Mouse (Mus musculus) MEL (cell line): ENCODE measurements around the gene Ppt2. TPM values are rescaled to one million over a fixed set of nuclear protein-coding genes. Genes with fewer than 3 reads are reported as not detected.

Source experiments
- DNase-seq: peaks from one replicate; pipeline ENCODE4 v3.0.0; 2011; ENCODE audit warnings: low read depth, low spot score
- H3K27ac ChIP-seq: 2 replicates; pipeline ENCODE4 v1.5.1; 2012; ENCODE audit warnings: low read depth, mild to moderate bottlenecking, control low read depth, low read length, moderate library complexity; ENCODE audit not compliant: control insufficient read depth
- H3K27me3 ChIP-seq, 2 experiments: fragments of 150-350 bp in 1 of 2; sonication (generic) in 1 of 2; 2 replicates each; pipeline ENCODE4 v1.6.1; 2012; ENCODE audit warnings: low read length in 2 of 2, mild to moderate bottlenecking in 2 of 2, improper control_type of control experiment in 1 of 2, moderate library complexity in 1 of 2; ENCODE audit not compliant: insufficient read depth in 2 of 2, control insufficient read depth in 1 of 2
- H3K36me3 ChIP-seq, 2 experiments: 2 replicates each; pipeline ENCODE4 v1.6.1; 2012 to 2014; ENCODE audit warnings: low read length in 2 of 2, improper control_type of control experiment in 1 of 2, inconsistent platforms in 1 of 2, mild to moderate bottlenecking in 1 of 2; ENCODE audit not compliant: insufficient read depth in 2 of 2, control insufficient read depth in 1 of 2
- H3K4me1 ChIP-seq, 2 experiments: fragments of 150-350 bp in 1 of 2; sonication (generic) in 1 of 2; 2 replicates each; pipeline ENCODE4 v1.6.1; 2012; ENCODE audit warnings: low read length in 2 of 2, improper control_type of control experiment in 1 of 2, mild to moderate bottlenecking in 1 of 2; ENCODE audit not compliant: insufficient read depth in 2 of 2, control insufficient read depth in 1 of 2
- H3K4me3 ChIP-seq, 2 experiments: fragments of 150-350 bp in 1 of 2; sonication (generic) in 1 of 2; 2 replicates each; pipeline ENCODE4 v1.5.1; 2012; ENCODE audit warnings: low read depth in 2 of 2, low read length in 2 of 2, mild to moderate bottlenecking in 2 of 2, moderate library complexity in 2 of 2, control low read depth in 1 of 2, improper control_type of control experiment in 1 of 2; ENCODE audit not compliant: control insufficient read depth in 1 of 2, insufficient read depth in 1 of 2
- H3K79me2 ChIP-seq: 2 replicates; pipeline ENCODE4 v1.6.1; 2012; ENCODE audit warnings: mild to moderate bottlenecking, low read length, moderate library complexity; ENCODE audit not compliant: control insufficient read depth, poor library complexity, insufficient read depth
- H3K9ac ChIP-seq: 2 replicates; pipeline ENCODE4 v1.6.1; 2012; ENCODE audit warnings: low read depth, mild to moderate bottlenecking, control low read depth, low read length, moderate library complexity; ENCODE audit not compliant: control insufficient read depth, poor library complexity, severe bottlenecking
- H3K9me3 ChIP-seq: fragments of 150-350 bp; sonication (generic); replicated peaks from 2 replicates; pipeline ENCODE4 v1.6.1; 2012; ENCODE audit warnings: mild to moderate bottlenecking, low read length, improper control_type of control experiment, moderate library complexity; ENCODE audit not compliant: insufficient read depth
- BHLHE40 ChIP-seq: IDR thresholded peaks from 2 replicates; pipeline ENCODE4 v1.6.1; 2012; ENCODE audit warnings: low read depth, mild to moderate bottlenecking, inconsistent platforms, low read length, improper control_type of control experiment, borderline replicate concordance
- EP300 ChIP-seq, 2 experiments: IDR thresholded peaks; 2 replicates each; pipeline ENCODE4 v1.6.1; 2011; ENCODE audit warnings: improper control_type of control experiment in 2 of 2, low read length in 2 of 2, low read depth in 1 of 2, mild to moderate bottlenecking in 1 of 2
- ETS1 ChIP-seq: IDR thresholded peaks from 2 replicates; pipeline ENCODE4 v1.6.1; 2012; ENCODE audit warnings: low read depth, mild to moderate bottlenecking, inconsistent platforms, low read length, improper control_type of control experiment, moderate library complexity
- GATA1 ChIP-seq: IDR thresholded peaks from 2 replicates; pipeline ENCODE4 v1.6.1; 2011; ENCODE audit warnings: low read depth, low read length, improper control_type of control experiment
- HCFC1 ChIP-seq: IDR thresholded peaks from 2 replicates; pipeline ENCODE4 v1.6.1; 2012; ENCODE audit warnings: low read depth, mild to moderate bottlenecking, inconsistent platforms, low read length, improper control_type of control experiment, moderate library complexity
- KAT2A ChIP-seq: conservative IDR thresholded peaks from 2 replicates; pipeline ENCODE4 v1.6.1; 2012; ENCODE audit warnings: low read depth, low read length, improper control_type of control experiment, inconsistent platforms
- MAFK ChIP-seq: IDR thresholded peaks from 2 replicates; pipeline ENCODE4 v1.6.1; 2011; ENCODE audit warnings: low read depth, mild to moderate bottlenecking, low read length, improper control_type of control experiment, borderline replicate concordance
- MXI1 ChIP-seq: IDR thresholded peaks from 2 replicates; pipeline ENCODE4 v1.6.1; 2011; ENCODE audit warnings: mild to moderate bottlenecking, low read depth, low read length, improper control_type of control experiment
- MYC ChIP-seq: IDR thresholded peaks from 2 replicates; pipeline ENCODE4 v1.6.1; 2011; ENCODE audit warnings: low read depth, mild to moderate bottlenecking, low read length, improper control_type of control experiment, moderate library complexity
- NELFE ChIP-seq: IDR thresholded peaks from 2 replicates; pipeline ENCODE4 v1.6.1; 2011; ENCODE audit warnings: low read depth, low read length, improper control_type of control experiment
- NRF1 ChIP-seq: IDR thresholded peaks from 2 replicates; pipeline ENCODE4 v1.6.1; 2014; ENCODE audit warnings: low read depth, mild to moderate bottlenecking, inconsistent platforms, low read length, improper control_type of control experiment, moderate library complexity; ENCODE audit not compliant: poor library complexity, insufficient read depth, severe bottlenecking
- POLR2AphosphoS2 ChIP-seq: IDR thresholded peaks from 2 replicates; pipeline ENCODE4 v1.6.1; 2011; ENCODE audit warnings: low read length, improper control_type of control experiment
- POLR2AphosphoS5 ChIP-seq: IDR thresholded peaks from 2 replicates; pipeline ENCODE4 v1.6.1; 2012; ENCODE audit warnings: low read depth, borderline replicate concordance, mild to moderate bottlenecking, inconsistent platforms, low read length, moderate library complexity, mixed read lengths
- RCOR1 ChIP-seq: IDR thresholded peaks from 2 replicates; pipeline ENCODE4 v1.6.1; 2012; ENCODE audit warnings: low read depth, mild to moderate bottlenecking, inconsistent platforms, low read length, improper control_type of control experiment
- SMC3 ChIP-seq: IDR thresholded peaks from 2 replicates; pipeline ENCODE4 v1.6.1; 2011; ENCODE audit warnings: low read depth, low read length, improper control_type of control experiment
- TBP ChIP-seq: IDR thresholded peaks from 2 replicates; pipeline ENCODE4 v1.8.0; 2011; ENCODE audit warnings: low read depth, low read length, improper control_type of control experiment
- TCF12 ChIP-seq: IDR thresholded peaks from 2 replicates; pipeline ENCODE4 v1.6.1; 2014; ENCODE audit warnings: low read depth, mild to moderate bottlenecking, inconsistent platforms, low read length, improper control_type of control experiment, moderate library complexity
- UBTF ChIP-seq: IDR thresholded peaks from 2 replicates; pipeline ENCODE4 v1.6.1; 2012; ENCODE audit warnings: low read depth, mild to moderate bottlenecking, inconsistent platforms, low read length, improper control_type of control experiment, moderate library complexity, borderline replicate concordance; ENCODE audit not compliant: insufficient read depth
- USF2 ChIP-seq, 2 experiments: IDR thresholded peaks; 2 replicates each; pipeline ENCODE4 v1.6.1; 2011 to 2012; ENCODE audit warnings: improper control_type of control experiment in 2 of 2, low read length in 2 of 2, borderline replicate concordance in 1 of 2, inconsistent platforms in 1 of 2, low read depth in 1 of 2, mild to moderate bottlenecking in 1 of 2; ENCODE audit not compliant: insufficient read depth in 1 of 2
- ZNF384 ChIP-seq: IDR thresholded peaks from 2 replicates; pipeline ENCODE4 v1.6.1; 2012; ENCODE audit warnings: low read depth, mild to moderate bottlenecking, inconsistent platforms, low read length, improper control_type of control experiment
- polyA plus RNA-seq, 2 experiments: library from polyadenylated mRNA; stranded (reverse) in 1 of 2; unstranded in 1 of 2; fragments of >175 nt in 1 of 2; fragments of >200 nt in 1 of 2; gene quantifications; 2 replicates each; pipeline versions ENCODE4 v1.2.1 to v1.2.4; 2012; ENCODE audit warnings: low replicate concordance in 2 of 2, low read depth in 1 of 2; ENCODE audit not compliant: insufficient read length in 2 of 2, insufficient read depth in 1 of 2, missing spikeins in 1 of 2
- total RNA-seq: library from RNA; depleted of rRNA; stranded (reverse); fragments of 300-350 nt; gene quantifications from 2 replicates; pipeline ENCODE4 v1.2.3, GENCODE M21; 2012

Gene Ppt2
- total and polyA plus RNA-seq, 3 experiments, result 29.2 to 147 (median 67.1) TPM

DNA sequence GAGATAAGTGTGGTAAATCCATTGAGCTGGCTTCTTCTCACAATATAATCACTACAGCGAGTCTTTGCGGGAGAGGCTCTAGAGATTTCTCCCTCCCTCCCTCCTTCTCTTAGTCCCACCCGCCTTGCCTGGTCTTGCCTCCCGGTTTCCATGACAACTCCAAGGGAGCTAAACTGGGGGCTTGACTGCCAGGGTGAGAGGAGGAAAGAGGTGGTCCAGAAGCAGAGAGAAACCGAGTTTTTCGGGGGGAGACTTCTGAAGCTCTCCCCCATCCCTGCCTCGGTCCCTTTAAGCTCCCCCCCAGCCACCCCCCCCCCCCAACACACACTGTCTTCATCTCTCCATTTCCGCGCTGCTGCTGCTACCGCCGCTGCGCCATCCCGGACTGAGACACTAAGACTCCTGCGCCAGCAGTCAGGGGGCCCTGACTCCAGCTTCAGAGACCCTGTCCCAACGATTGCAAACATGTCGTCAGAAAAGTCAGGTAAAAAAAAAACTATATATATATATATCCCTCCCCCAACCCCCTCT, 976 bp upstream of the Ppt2 start, which contains the start of gene Prrt1:
Gene Prrt1 (plus strand): TSS at position 313 of the 531 bp plus-strand sequence.
- Histone ChIP-seq H3K36me3 (peaks cover 0 to 11% of the 10 kb centered on the region in 2 experiments; a peak in 2 of 4 replicates), H3K4me3 (peak within 1 kb of the TSS; percentile 61 to 91), H3K27ac (peak within 1 kb of the TSS; percentile 94), H3K79me2 (peaks cover 16% of the 10 kb centered on the region), H3K9ac (peak within 1 kb of the TSS; percentile 90), H3K4me1 (peaks cover 0 to 26% of the 10 kb centered on the region in 2 experiments; a peak in 3 of 4 replicates)
- TF ChIP-seq RCOR1 (peak; percentile 36; the same call in 1 of the 2 replicates), MAFK (no peak)
- TF ChIP-seq, all 39 proteins: peak for 1
- DNase-seq, result no peak
- Histone ChIP-seq H3K27me3 (no peaks in the 10 kb centered on the region; a peak in 1 of 4 replicates), H3K9me3 (no peaks in the 10 kb centered on the region)

DNA sequence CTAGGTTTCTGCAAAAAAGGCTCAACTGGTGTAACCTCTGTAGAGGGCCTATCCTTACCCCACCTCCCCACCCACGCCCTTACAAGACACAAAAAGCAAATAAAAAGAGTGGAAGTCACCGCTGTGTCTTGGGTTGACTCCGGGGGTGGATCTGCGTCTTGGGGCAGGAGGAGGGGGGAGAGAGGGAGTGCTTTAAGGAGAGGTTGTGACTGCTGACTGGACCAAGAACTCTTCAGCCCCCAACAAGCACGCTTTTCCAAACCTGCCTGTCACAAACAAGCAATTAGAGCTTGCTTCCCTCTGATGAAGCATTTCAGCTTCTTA, 296 bp upstream of the Ppt2 start:
- peak; percentile 57 for DNase-seq
- peaks cover 16% of the 10 kb centered on the region for H3K79me2 ChIP-seq
- H3K9me3 ChIP-seq, result no peaks in the 10 kb centered on the region
- H3K4me3 ChIP-seq, result peak overlapping the region; percentile 61 to 91
- peaks cover 0 to 11% of the 10 kb centered on the region in 2 experiments; a peak in 3 of 4 replicates for H3K36me3 ChIP-seq
- TF ChIP-seq TBP (no peak), MYC (no peak), NELFE (no peak), ZNF384 (no peak), GATA1 (no peak)
- H3K27me3 ChIP-seq, result no peaks in the 10 kb centered on the region; a peak in 1 of 4 replicates
- H3K27ac ChIP-seq, result no peak overlapping the region
- H3K4me1 ChIP-seq, result peaks cover 0 to 26% of the 10 kb centered on the region in 2 experiments; a peak in 3 of 4 replicates
- peak overlapping the region; percentile 90 for H3K9ac ChIP-seq

DNA sequence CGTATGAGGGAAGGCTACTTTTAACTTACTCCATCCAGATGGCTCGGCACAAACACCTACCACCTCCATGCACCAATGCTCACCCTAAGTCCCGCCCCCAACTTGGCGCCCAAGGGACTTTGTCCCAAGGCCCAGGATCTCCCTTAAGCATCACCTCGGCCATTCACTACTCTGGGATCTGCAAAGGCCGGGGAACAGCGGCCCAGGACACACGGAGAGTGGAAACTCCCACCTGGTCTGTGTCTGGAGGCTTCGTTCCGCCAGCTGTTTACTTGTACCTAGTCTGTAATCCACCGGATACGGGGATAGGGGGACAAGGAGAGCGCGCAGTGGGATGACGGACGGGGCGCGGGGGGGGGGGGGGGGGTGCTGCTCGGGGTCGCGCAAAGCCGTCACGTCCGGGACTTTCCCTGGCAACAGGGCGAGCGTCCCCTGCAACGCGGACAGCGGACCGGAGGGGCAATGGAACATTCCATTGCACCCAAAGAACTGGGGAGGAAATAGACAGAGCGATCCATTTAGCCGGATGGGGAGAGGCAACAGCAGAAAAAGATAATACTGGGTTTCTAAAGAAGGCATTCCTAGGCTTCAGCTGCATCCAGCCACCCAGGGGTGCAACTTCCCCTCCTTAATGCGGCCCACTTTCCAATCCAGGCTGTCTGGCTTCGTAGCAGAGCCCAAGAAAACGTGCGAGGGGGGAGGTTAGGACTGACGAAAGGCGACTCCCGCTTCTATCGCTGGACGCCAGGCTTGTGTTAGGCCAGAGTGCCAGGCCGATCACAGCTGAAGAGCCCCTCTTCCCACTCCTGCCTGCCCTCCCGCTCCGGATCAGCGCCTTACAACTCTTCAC, 992 bp downstream of the Ppt2 start:
- H3K27me3 ChIP-seq, result no peaks in the 10 kb centered on the region; a peak in 1 of 4 replicates
- peaks cover 16% of the 10 kb centered on the region for H3K79me2 ChIP-seq
- peaks cover 2 to 34% of the 10 kb centered on the region in 2 experiments; a peak in 3 of 4 replicates for H3K4me1 ChIP-seq
- peak; percentile 97 for DNase-seq
- peak overlapping the region; percentile 94 for H3K27ac ChIP-seq
- peak overlapping the region; percentile 91 to 92 for H3K4me3 ChIP-seq
- H3K36me3 ChIP-seq, result peaks cover 0 to 17% of the 10 kb centered on the region in 2 experiments; a peak in 3 of 4 replicates
- H3K9me3 ChIP-seq, result no peaks in the 10 kb centered on the region
- H3K9ac ChIP-seq, result peak overlapping the region; percentile 90
- TF ChIP-seq TBP, result peak; percentile 87
- peak; percentile 87 for TF ChIP-seq HCFC1
- TF ChIP-seq NELFE, result peak; percentile 72
- TF ChIP-seq MYC, result peak; percentile 79
- TF ChIP-seq MXI1, result peak; percentile 76
- peak; percentile 25; the same call in 1 of the 2 replicates for TF ChIP-seq TCF12
- 0 out of 2 replicates have a peak, but pooled peaks have one; percentile 19 for TF ChIP-seq RCOR1
- TF ChIP-seq UBTF, result no peak
- no peak; the same call in 1 of the 2 replicates for TF ChIP-seq KAT2A
- peak; percentile 85; the same call in 1 of the 2 replicates for TF ChIP-seq POLR2AphosphoS2
- TF ChIP-seq EP300 (IDR thresholded peaks at IDR 0.05; ENCODE audit: low read depth in 1 of 2, low read length in 2 of 2), result no peak
- TF ChIP-seq ETS1, result peak; percentile 66
- no peak for TF ChIP-seq USF2 (IDR thresholded peaks at IDR 0.05; ENCODE audit: borderline replicate concordance in 1 of 2, insufficient read depth in 1 of 2, low read depth in 1 of 2, low read length in 2 of 2)
- TF ChIP-seq POLR2AphosphoS5, result no peak
- no peak for TF ChIP-seq SMC3
- no peak for TF ChIP-seq NRF1
- no peak for TF ChIP-seq MAFK
- peak; percentile 60; the same call in 1 of the 2 replicates for TF ChIP-seq BHLHE40
